Mouse (Mus musculus): ENCODE results near the gene Pld1. TPM values are rescaled to one million over a fixed set of nuclear protein-coding genes. Genes with fewer than 3 reads are reported as not detected.

The Pld1 gene
- polyA plus RNA-seq, 1 experiment from 2014 or later = 5.8 TPM

GRCm38 (mm10) chr3:28158006-28158405 lies 219.5 kb downstream of the Pld1 start:
- H3K27ac ChIP-seq (replicated peaks) = no peak overlapping the region
- DNase-seq (ENCODE audit: low spot score) = no peak
- no peak overlapping the region for H3K4me2 ChIP-seq (replicated peaks; ENCODE audit: low read depth)
- H3K4me3 ChIP-seq (ENCODE audit: low read depth, low read length) = no peak overlapping the region
- TF ChIP-seq EP300 (optimal IDR thresholded peaks at IDR 0.05) (no peak), CTCF (IDR thresholded peaks at IDR 0.05; ENCODE audit: low read depth) (no peak)
- no peak for ATAC-seq (ENCODE audit: low FRiP score, low TSS enrichment)
- 56% methylated on average over 2 of the region's 2 CpGs for WGBS
- no peaks in the 10 kb centered on the region for H3K36me3 ChIP-seq (ENCODE audit: control insufficient read depth, insufficient read depth, low read length)
- no peaks in the 10 kb centered on the region for H3K27me3 ChIP-seq (ENCODE audit: control insufficient read depth, insufficient read depth, low read length)
- no peak overlapping the region for H3K9ac ChIP-seq (ENCODE audit: low read length)
- H3K4me1 ChIP-seq (replicated peaks; ENCODE audit: control insufficient read depth, insufficient read depth) = no peaks in the 10 kb centered on the region
- H3K9me3 ChIP-seq (ENCODE audit: control insufficient read depth, low read length) = no peaks in the 10 kb centered on the region

GRCm38 (mm10) chr3:28158916-28159315 lies 220.4 kb downstream of the Pld1 start:
- 96% methylated on average over 3 of the region's 3 CpGs for WGBS
- Histone ChIP-seq H3K4me3 (ENCODE audit: low read depth, low read length) (no peak overlapping the region), H3K4me1 (replicated peaks; ENCODE audit: control insufficient read depth, insufficient read depth) (no peaks in the 10 kb centered on the region), H3K27me3 (ENCODE audit: control insufficient read depth, insufficient read depth, low read length) (no peaks in the 10 kb centered on the region), H3K9ac (ENCODE audit: low read length) (no peak overlapping the region), H3K4me2 (replicated peaks; ENCODE audit: low read depth) (no peak overlapping the region), H3K27ac (replicated peaks) (no peak overlapping the region), H3K9me3 (ENCODE audit: control insufficient read depth, low read length) (no peaks in the 10 kb centered on the region), H3K36me3 (ENCODE audit: control insufficient read depth, insufficient read depth, low read length) (no peaks in the 10 kb centered on the region)
- TF ChIP-seq EP300 (optimal IDR thresholded peaks at IDR 0.05) (no peak), CTCF (IDR thresholded peaks at IDR 0.05; ENCODE audit: low read depth) (no peak)
- ATAC-seq (ENCODE audit: low FRiP score, low TSS enrichment) (no peak), DNase-seq (ENCODE audit: low spot score) (no peak)

GRCm38 (mm10) chr3:28162346-28162745 lies 223.9 kb downstream of the Pld1 start:
- Histone ChIP-seq H3K27me3 (ENCODE audit: control insufficient read depth, insufficient read depth, low read length) (no peaks in the 10 kb centered on the region), H3K9ac (ENCODE audit: low read length) (no peak overlapping the region), H3K9me3 (ENCODE audit: control insufficient read depth, low read length) (no peaks in the 10 kb centered on the region), H3K4me1 (replicated peaks; ENCODE audit: control insufficient read depth, insufficient read depth) (no peaks in the 10 kb centered on the region), H3K4me3 (ENCODE audit: low read depth, low read length) (no peak overlapping the region), H3K36me3 (ENCODE audit: control insufficient read depth, insufficient read depth, low read length) (no peaks in the 10 kb centered on the region), H3K27ac (replicated peaks) (no peak overlapping the region), H3K4me2 (replicated peaks; ENCODE audit: low read depth) (no peak overlapping the region)
- 94% methylated on average over 4 of the region's 4 CpGs for WGBS
- TF ChIP-seq CTCF (IDR thresholded peaks at IDR 0.05; ENCODE audit: low read depth) (no peak), EP300 (optimal IDR thresholded peaks at IDR 0.05) (no peak)
- DNase-seq (ENCODE audit: low spot score) (no peak), ATAC-seq (ENCODE audit: low FRiP score, low TSS enrichment) (no peak)

GRCm38 (mm10) chr3:28164678-28165077 lies 226.2 kb downstream of the Pld1 start:
- H3K36me3 ChIP-seq (ENCODE audit: control insufficient read depth, insufficient read depth, low read length) = no peaks in the 10 kb centered on the region
- no peak overlapping the region for H3K4me3 ChIP-seq (ENCODE audit: low read depth, low read length)
- WGBS = 21% methylated on average over 1 of the region's 1 CpGs
- no peaks in the 10 kb centered on the region for H3K4me1 ChIP-seq (replicated peaks; ENCODE audit: control insufficient read depth, insufficient read depth)
- TF ChIP-seq EP300 (optimal IDR thresholded peaks at IDR 0.05) (no peak), CTCF (IDR thresholded peaks at IDR 0.05; ENCODE audit: low read depth) (peak; percentile 53)
- ATAC-seq (ENCODE audit: low FRiP score, low TSS enrichment) (0 out of 2 replicates have a peak, but pooled peaks have one; percentile 10), DNase-seq (ENCODE audit: low spot score) (no peak)
- no peak overlapping the region for H3K9ac ChIP-seq (ENCODE audit: low read length)
- no peaks in the 10 kb centered on the region for H3K9me3 ChIP-seq (ENCODE audit: control insufficient read depth, low read length)
- no peak overlapping the region for H3K4me2 ChIP-seq (replicated peaks; ENCODE audit: low read depth)
- no peak overlapping the region for H3K27ac ChIP-seq (replicated peaks)
- H3K27me3 ChIP-seq (ENCODE audit: control insufficient read depth, insufficient read depth, low read length) = no peaks in the 10 kb centered on the region

- H3K27ac ChIP-seq (replicated peaks) = no peak overlapping the region
- DNase-seq (ENCODE audit: low spot score) = peak; percentile 58
- no peaks in the 10 kb centered on the region for H3K4me1 ChIP-seq (replicated peaks; ENCODE audit: control insufficient read depth, insufficient read depth)
- no peak for ATAC-seq (ENCODE audit: low FRiP score, low TSS enrichment)
- no peak overlapping the region for H3K4me2 ChIP-seq (replicated peaks; ENCODE audit: low read depth)
- TF ChIP-seq EP300 (optimal IDR thresholded peaks at IDR 0.05) = no peak
- peak; percentile 93 for TF ChIP-seq CTCF (IDR thresholded peaks at IDR 0.05; ENCODE audit: low read depth)
- H3K9me3 ChIP-seq (ENCODE audit: control insufficient read depth, low read length) = no peaks in the 10 kb centered on the region
- H3K36me3 ChIP-seq (ENCODE audit: control insufficient read depth, insufficient read depth, low read length) = no peaks in the 10 kb centered on the region
- no peak overlapping the region for H3K9ac ChIP-seq (ENCODE audit: low read length)
- no peak overlapping the region for H3K4me3 ChIP-seq (ENCODE audit: low read depth, low read length)
- no peaks in the 10 kb centered on the region for H3K27me3 ChIP-seq (ENCODE audit: control insufficient read depth, insufficient read depth, low read length)
- WGBS = 0% methylated on average over 1 of the region's 1 CpGs
Observed at GRCm38 (mm10) chr3:28165598-28165997, 227.1 kb downstream of the Pld1 start.

GRCm38 (mm10) chr3:28167796-28168505 lies 229.5 kb downstream of the Pld1 start:
- H3K36me3 ChIP-seq (ENCODE audit: control insufficient read depth, insufficient read depth, low read length) = no peaks in the 10 kb centered on the region
- H3K9ac ChIP-seq (ENCODE audit: low read length) = no peak overlapping the region
- DNase-seq (ENCODE audit: low spot score) = no peak
- H3K9me3 ChIP-seq (ENCODE audit: control insufficient read depth, low read length) = no peaks in the 10 kb centered on the region
- no peaks in the 10 kb centered on the region for H3K4me1 ChIP-seq (replicated peaks; ENCODE audit: control insufficient read depth, insufficient read depth)
- H3K27ac ChIP-seq (replicated peaks) = no peak overlapping the region
- H3K4me2 ChIP-seq (replicated peaks; ENCODE audit: low read depth) = no peak overlapping the region
- H3K4me3 ChIP-seq (ENCODE audit: low read depth, low read length) = no peak overlapping the region
- TF ChIP-seq CTCF (IDR thresholded peaks at IDR 0.05; ENCODE audit: low read depth) (no peak), EP300 (optimal IDR thresholded peaks at IDR 0.05) (no peak)
- 72% methylated on average over 6 of the region's 6 CpGs for WGBS
- ATAC-seq (ENCODE audit: low FRiP score, low TSS enrichment) = no peak
- H3K27me3 ChIP-seq (ENCODE audit: control insufficient read depth, insufficient read depth, low read length) = no peaks in the 10 kb centered on the region
